Mouse (Mus musculus): ENCODE measurements around the gene Zfp566.

- TF ChIP-seq CTCF (IDR thresholded peaks at IDR 0.05; ENCODE audit: borderline replicate concordance, insufficient read depth, low read depth, low read length) (no peak), POLR2A (IDR thresholded peaks at IDR 0.05; ENCODE audit: borderline replicate concordance, insufficient read depth, low read length) (peak; percentile 92)
Observed at GRCm38 (mm10) chr7:30121308-30122187, 31.2 kb upstream of the Zfp566 start, which contains the start of gene Zfp382.

All from cerebellum, adult 2 months (tissue).